ENCODE assay signal across 17 mouse cellular contexts in genomic region chr8:79145626-79146025, GRCm38 (mm10).
"Had no signal": no experiment of that assay in that cellular context is flagged by ENCODE, and none has a peak within 500 bp of the region (broad histone marks: within the 10 kb centered on the region; RNA-seq: fewer than 3 reads in every experiment).

No protein-coding gene starts in this region.

- H3K4me2 ChIP-seq: kidney, embryonic 15.5 days; liver, embryonic 13.5 days; midbrain, embryonic 15.5 days; neural tube, embryonic 12.5 days had no signal

- ATAC-seq: midbrain, embryonic 15.5 days had no signal

- H3K9ac ChIP-seq: kidney, embryonic 15.5 days; liver, embryonic 13.5 days; midbrain, embryonic 15.5 days; neural tube, embryonic 12.5 days had no signal

- DNase-seq: kidney, adult 2 months; kidney, postnatal 10 days; kidney, postnatal 36 days; layer of hippocampus, postnatal 36 days; liver, embryonic 13.5 days; lung, adult 2 months; lung, postnatal 14 days; lung, postnatal 4 days; right cerebral cortex, postnatal 4 days; thymus, adult 2 months; thymus, postnatal 14 days; thymus, postnatal 4 days had no signal

- H3K27ac ChIP-seq: kidney, embryonic 15.5 days; left cerebral cortex, adult 2 months; liver, embryonic 13.5 days; midbrain, embryonic 15.5 days; neural tube, embryonic 12.5 days; stomach, postnatal 0 days had no signal

- H3K9me3 ChIP-seq: kidney, embryonic 15.5 days; liver, embryonic 13.5 days; midbrain, embryonic 15.5 days; neural tube, embryonic 12.5 days had no signal

- H3K4me3 ChIP-seq: kidney, embryonic 15.5 days; left cerebral cortex, adult 2 months; liver, embryonic 13.5 days; midbrain, embryonic 15.5 days; neural tube, embryonic 12.5 days had no signal

- H3K4me1 ChIP-seq: kidney, embryonic 15.5 days; liver, embryonic 13.5 days; midbrain, embryonic 15.5 days; neural tube, embryonic 12.5 days had no signal

- H3K36me3 ChIP-seq: liver, embryonic 13.5 days; midbrain, embryonic 15.5 days had no signal

- H3K27me3 ChIP-seq: kidney, embryonic 15.5 days; liver, embryonic 13.5 days; midbrain, embryonic 15.5 days; neural tube, embryonic 12.5 days had no signal
